Comparison of ENCODE assay signal across 8 mouse cellular contexts in the genomic region with DNA sequence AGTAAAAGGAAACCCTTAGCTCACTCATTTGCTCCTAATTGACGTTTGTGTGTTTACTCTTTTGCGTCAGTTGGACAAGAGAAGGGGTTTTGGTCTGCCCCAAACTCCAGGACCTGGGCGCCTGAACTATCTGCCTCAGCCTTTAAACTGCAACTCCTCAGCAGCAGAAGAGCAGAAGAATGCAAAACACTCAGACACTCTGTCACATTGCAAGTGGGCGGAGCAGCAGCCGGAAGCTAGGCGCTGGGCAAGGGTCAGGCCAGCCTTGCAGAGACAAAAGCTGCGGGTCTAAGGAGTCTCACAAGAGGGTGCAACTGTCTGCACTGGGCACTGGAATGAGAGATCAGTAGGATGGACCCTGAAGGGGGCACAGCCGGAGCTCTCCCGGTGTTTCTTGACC. TPM values are rescaled to one million over a fixed set of nuclear protein-coding genes. Genes with fewer than 3 reads are reported as not detected.
DNase-seq lines count a peak whose midpoint lies in the region; ATAC-seq and TF ChIP-seq lines count a peak whose summit lies in the region.

No protein-coding gene starts in this region.

- H3K9ac ChIP-seq in intestine, embryonic 15.5 days: peak overlapping the region; percentile 32; the same call in 1 of the 2 replicates
- no peak overlapping the region for H3K9ac ChIP-seq in liver, embryonic 16.5 days (ENCODE audit: low read depth, low read length)
- no peak overlapping the region for H3K9ac ChIP-seq in stomach, postnatal 0 days (ENCODE audit: low read length)

- 11% methylated on average over 9 of the region's 9 CpGs for WGBS in intestine, embryonic 15.5 days
- WGBS in liver, embryonic 16.5 days (ENCODE audit: insufficient replicate concordance): 15% methylated on average over 9 of the region's 9 CpGs
- whole genome bisulfite sequencing in stomach, postnatal 0 days: 15% methylated on average over 9 of the region's 9 CpGs
- WGBS in cerebellum, adult 2 months: 49% methylated on average over 9 of the region's 9 CpGs

- no peaks in the 10 kb centered on the region; the same call in 1 of the 2 replicates for H3K9me3 ChIP-seq in erythroblast, embryonic 14.5 days (ENCODE audit: control insufficient read depth, low read length)
- no peaks in the 10 kb centered on the region for H3K9me3 ChIP-seq in intestine, embryonic 15.5 days
- no peaks in the 10 kb centered on the region for H3K9me3 ChIP-seq in liver, embryonic 16.5 days (replicated peaks; ENCODE audit: control insufficient read depth, low read length)
- no peaks in the 10 kb centered on the region for H3K9me3 ChIP-seq in stomach, postnatal 0 days (ENCODE audit: control insufficient read depth, low read length)

- peaks cover 50% of the 10 kb centered on the region for H3K27me3 ChIP-seq in erythroblast, embryonic 14.5 days (ENCODE audit: control insufficient read depth)
- H3K27me3 ChIP-seq in intestine, embryonic 15.5 days (replicated peaks): peaks cover 3% of the 10 kb centered on the region; the same call in 1 of the 2 replicates
- H3K27me3 ChIP-seq in liver, embryonic 16.5 days (ENCODE audit: control insufficient read depth, insufficient read depth, low read depth, low read length): peaks cover 31% of the 10 kb centered on the region
- H3K27me3 ChIP-seq in stomach, postnatal 0 days (ENCODE audit: control insufficient read depth, insufficient read depth, low read length): no peaks in the 10 kb centered on the region
- 0 out of 2 replicates have a peak, but pooled peaks cover 2% of the 10 kb centered on the region for H3K27me3 ChIP-seq in cerebellum, adult 2 months (ENCODE audit: control insufficient read depth, insufficient read depth, low read length)

- TF ChIP-seq CTCF in stomach, postnatal 0 days (IDR thresholded peaks at IDR 0.05; ENCODE audit: low read depth): no peak
- TF ChIP-seq CTCF in cerebellum, adult 2 months (IDR thresholded peaks at IDR 0.05; ENCODE audit: borderline replicate concordance, insufficient read depth, low read depth, low read length): no peak

- H3K4me2 ChIP-seq in intestine, embryonic 15.5 days (replicated peaks): peak overlapping the region; percentile 96
- peak overlapping the region; percentile 37 for H3K4me2 ChIP-seq in liver, embryonic 16.5 days (ENCODE audit: low read depth, low read length)
- peak overlapping the region; percentile 99 for H3K4me2 ChIP-seq in stomach, postnatal 0 days (replicated peaks; ENCODE audit: low read depth)

- peak; percentile 58 for DNase-seq in ES-CJ7 (ENCODE audit: low read depth, low spot score)
- DNase-seq in stomach, postnatal 0 days (ENCODE audit: low spot score): peak; percentile 71
- no peak for DNase-seq in cerebellum, adult 2 months
- DNase-seq in layer of hippocampus, postnatal 10 days (ENCODE audit: low spot score in 2 of 2): no peak

- H3K27ac ChIP-seq in intestine, embryonic 15.5 days: peak overlapping the region; percentile 91
- H3K27ac ChIP-seq in liver, embryonic 16.5 days (ENCODE audit: low read length): no peak overlapping the region
- H3K27ac ChIP-seq in stomach, postnatal 0 days (replicated peaks): peak overlapping the region; percentile 93
- no peak overlapping the region for H3K27ac ChIP-seq in cerebellum, adult 2 months (ENCODE audit: insufficient read depth, low read length)

- H3K4me1 ChIP-seq in erythroblast, embryonic 14.5 days (ENCODE audit: control insufficient read depth): peaks cover 26% of the 10 kb centered on the region
- H3K4me1 ChIP-seq in intestine, embryonic 15.5 days (replicated peaks): 0 out of 2 replicates have a peak, but pooled peaks cover 10% of the 10 kb centered on the region
- peaks cover 9% of the 10 kb centered on the region for H3K4me1 ChIP-seq in liver, embryonic 16.5 days (ENCODE audit: control insufficient read depth, low read depth, low read length)
- H3K4me1 ChIP-seq in stomach, postnatal 0 days (replicated peaks; ENCODE audit: control insufficient read depth, insufficient read depth): 0 out of 2 replicates have a peak, but pooled peaks cover 4% of the 10 kb centered on the region
- peaks cover 3% of the 10 kb centered on the region; the same call in 1 of the 2 replicates for H3K4me1 ChIP-seq in cerebellum, adult 2 months (ENCODE audit: control insufficient read depth, insufficient read depth, low read length)

- H3K36me3 ChIP-seq in erythroblast, embryonic 14.5 days (ENCODE audit: control insufficient read depth): no peaks in the 10 kb centered on the region
- H3K36me3 ChIP-seq in intestine, embryonic 15.5 days: no peaks in the 10 kb centered on the region
- no peaks in the 10 kb centered on the region for H3K36me3 ChIP-seq in liver, embryonic 16.5 days (ENCODE audit: control insufficient read depth, insufficient read depth)
- no peaks in the 10 kb centered on the region for H3K36me3 ChIP-seq in stomach, postnatal 0 days (ENCODE audit: control insufficient read depth, insufficient read depth, low read length)

- TF ChIP-seq POLR2A in cerebellum, adult 2 months (IDR thresholded peaks at IDR 0.05; ENCODE audit: borderline replicate concordance, insufficient read depth, low read length): no peak

- peak overlapping the region; percentile 52 for H3K4me3 ChIP-seq in erythroblast, embryonic 14.5 days (replicated peaks)
- 0 out of 2 replicates have a peak overlapping the region, but pooled peaks have one; percentile 68 for H3K4me3 ChIP-seq in intestine, embryonic 15.5 days (replicated peaks)
- peak overlapping the region; percentile 1; the same call in 1 of the 2 replicates for H3K4me3 ChIP-seq in liver, embryonic 16.5 days (ENCODE audit: low read depth, low read length)
- H3K4me3 ChIP-seq in stomach, postnatal 0 days (ENCODE audit: low read depth, low read length): no peak overlapping the region; the same call in 1 of the 2 replicates
- H3K4me3 ChIP-seq in cerebellum, adult 2 months (replicated peaks; ENCODE audit: insufficient read depth, low read depth, low read length): no peak overlapping the region

- ATAC-seq in erythroblast, adult 5-6 weeks (replicated peaks; ENCODE audit: low FRiP score, poor library complexity, severe bottlenecking): no peak
- peak; percentile 40 for ATAC-seq in intestine, embryonic 15.5 days
- no peak for ATAC-seq in liver, embryonic 16.5 days (ENCODE audit: low read depth)
- ATAC-seq in stomach, postnatal 0 days (ENCODE audit: low FRiP score, low TSS enrichment): no peak

- TF ChIP-seq EP300 in stomach, postnatal 0 days (optimal IDR thresholded peaks at IDR 0.05): no peak

RNA-seq across cellular contexts. Expression of a gene that starts 1.3 kb away (rescaled TPM):
- 0.13 and 0.19 TPM in 2 replicates for polyA plus RNA-seq in erythroblast, embryonic 14.5 days (2012)
- total RNA-seq in erythroblast, adult 5-6 weeks (2015; ENCODE audit: low replicate concordance): 2.1 TPM in 1 of 2 replicates, not detected in the other
- 0.17 TPM in 1 of 2 replicates, not detected in the other for total RNA-seq in erythroblast, adult 5-6 weeks (2017; ENCODE audit: low replicate concordance)
- polyA plus RNA-seq in intestine, embryonic 15.5 days (2015; fragmentation: Nextera tagmentation; extraction: Ambion mirVana): 21.1 and 21.4 TPM in 2 replicates
- polyA plus RNA-seq in liver, embryonic 16.5 days (2015; fragmentation: Nextera tagmentation; extraction: Ambion mirVana): 3.4 and 4.2 TPM in 2 replicates
- 10.1 and 11.7 TPM in 2 replicates for polyA plus RNA-seq in stomach, postnatal 0 days (2015; fragmentation: Nextera tagmentation; extraction: Ambion mirVana)
- 13.5 and 13.8 TPM in 2 replicates for polyA plus RNA-seq in cerebellum, adult 2 months (2012; rRNA removed)
- total RNA-seq in layer of hippocampus, postnatal 10 days (2021): 10 to 100 TPM; 20.5 to 25.9 TPM

RNA-seq across cellular contexts. Expression of a gene that starts 24.5 kb away (rescaled TPM):
- 423 and 489 TPM in 2 replicates for polyA plus RNA-seq in erythroblast, embryonic 14.5 days (2012)
- total RNA-seq in erythroblast, adult 5-6 weeks (2015; ENCODE audit: low replicate concordance): 414 and 431 TPM in 2 replicates
- 293 and 496 TPM in 2 replicates for total RNA-seq in erythroblast, adult 5-6 weeks (2017; ENCODE audit: low replicate concordance)
- polyA plus RNA-seq in intestine, embryonic 15.5 days (2015; fragmentation: Nextera tagmentation; extraction: Ambion mirVana): 829 and 865 TPM in 2 replicates
- 370 and 434 TPM in 2 replicates for polyA plus RNA-seq in liver, embryonic 16.5 days (2015; fragmentation: Nextera tagmentation; extraction: Ambion mirVana)
- polyA plus RNA-seq in stomach, postnatal 0 days (2015; fragmentation: Nextera tagmentation; extraction: Ambion mirVana): 609 and 626 TPM in 2 replicates
- polyA plus RNA-seq in cerebellum, adult 2 months (2012; rRNA removed): 480 TPM in 2 replicates
- 100 to 1,000 TPM; 282 to 291 TPM for total RNA-seq in layer of hippocampus, postnatal 10 days (2021)

Comparison
In these comparisons a context has a peak if more than half of its experiments do, and no peak if none do; other contexts are left out.
1. H3K4me3 ChIP-seq: peak in erythroblast, embryonic 14.5 days (single experiment), intestine, embryonic 15.5 days (single experiment) and liver, embryonic 16.5 days (single experiment); none in stomach, postnatal 0 days (single experiment) and cerebellum, adult 2 months (single experiment).
2. DNase-seq: peak in ES-CJ7 (single experiment) and stomach, postnatal 0 days (single experiment); none in cerebellum, adult 2 months (0 of 2) and layer of hippocampus, postnatal 10 days (0 of 2).
3. H3K27ac ChIP-seq: peak in intestine, embryonic 15.5 days (single experiment) and stomach, postnatal 0 days (single experiment); none in liver, embryonic 16.5 days (single experiment) and cerebellum, adult 2 months (single experiment).
4. H3K4me2 ChIP-seq: peak in every context shown above with its lines; median percentile 99 in stomach, postnatal 0 days; 96 in intestine, embryonic 15.5 days; 37 in liver, embryonic 16.5 days.